Mouse (Mus musculus) CD4-positive naive resting alpha-beta T cell, adult 57 days (primary cell): ENCODE measurements around the gene Rhox3g. TPM values are rescaled to one million over a fixed set of nuclear protein-coding genes. Genes with fewer than 3 reads are reported as not detected.

Experiments
- total RNA-seq: library from RNA; stranded (reverse); gene quantifications from one replicate; pipeline ENCODE4 v1.2.4, GENCODE M21; 2023

Rhox3g gene
- not detected for total RNA-seq

GRCm38 (mm10) chrX:37628512-37628911 lies at the start of gene Rhox3g:
Gene Rhox3g, minus strand, starts transcription at chrX:37628612.

GRCm38 (mm10) chrX:37673177-37673576 lies 44.8 kb upstream of the Rhox3g start, which contains the start of gene Rhox2h:
Gene Rhox2h, minus strand, starts transcription at chrX:37673277.

GRCm38 (mm10) chrX:37668664-37669063 lies 40.3 kb upstream of the Rhox3g start, which contains the start of gene Rhox3h:
Gene Rhox3h, minus strand, starts transcription at chrX:37668764.

GRCm38 (mm10) chrX:37651227-37651626 lies 22.8 kb upstream of the Rhox3g start, which contains the start of gene Rhox4g:
Gene Rhox4g, minus strand, starts transcription at chrX:37651327.

GRCm38 (mm10) chrX:37643370-37643769 lies 15.0 kb upstream of the Rhox3g start, which contains the start of gene Rhox2g:
Gene Rhox2g, minus strand, starts transcription at chrX:37643470.

GRCm38 (mm10) chrX:37607604-37608003 lies 20.8 kb downstream of the Rhox3g start, which contains the start of gene Rhox4f:
Gene Rhox4f, minus strand, starts transcription at chrX:37607704.

DNA sequence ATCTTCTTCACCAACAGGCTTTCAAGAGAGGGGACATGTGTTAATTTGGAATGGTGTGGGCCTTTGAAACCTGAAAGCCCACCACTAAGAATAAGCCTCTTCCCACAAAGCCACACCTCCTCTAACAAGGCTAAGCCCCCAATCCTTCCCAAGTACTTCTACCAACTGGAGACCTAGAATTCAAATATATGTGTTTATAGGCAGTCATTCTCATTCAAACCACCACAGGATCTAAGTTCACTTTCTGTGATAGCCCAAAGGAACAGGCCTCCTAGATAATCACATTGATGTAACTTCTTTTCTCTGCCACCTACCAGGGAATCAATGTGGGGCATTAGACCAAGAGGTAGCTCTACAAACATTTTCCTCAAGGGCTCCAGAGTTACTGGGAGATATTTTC lies 47.7 kb downstream of the Rhox3g start, which contains the start of gene Rhox3f:
Rhox3f (plus strand) TSS at position 301 of the 400 bp plus-strand sequence.

Other genes starting within 250 kb of the Rhox3g start
- gene Rhox3a2, start 248.6 kb downstream of the Rhox3g start, total RNA-seq, result not detected
- gene Rhox4a2, start 237.8 kb downstream of the Rhox3g start, total RNA-seq, result not detected
- gene Rhox2b, start 216.5 kb downstream of the Rhox3g start, total RNA-seq, result not detected
- not detected for gene Rhox4b, start 196.1 kb downstream of the Rhox3g start, total RNA-seq
- gene Rhox2c, start 174.9 kb downstream of the Rhox3g start, total RNA-seq, result not detected
- gene Rhox3c, start 170.0 kb downstream of the Rhox3g start, total RNA-seq, result not detected
- not detected for gene Rhox4c, start 148.3 kb downstream of the Rhox3g start, total RNA-seq
- gene Rhox2d, start 135.2 kb downstream of the Rhox3g start, total RNA-seq, result not detected
- not detected for gene Rhox4d, start 114.3 kb downstream of the Rhox3g start, total RNA-seq
- not detected for gene Rhox2e, start 98.2 kb downstream of the Rhox3g start, total RNA-seq
- not detected for gene Rhox3e, start 86.6 kb downstream of the Rhox3g start, total RNA-seq
- not detected for gene Rhox4e, start 71.2 kb downstream of the Rhox3g start, total RNA-seq
- not detected for gene Rhox2f, start 57.2 kb downstream of the Rhox3g start, total RNA-seq
- not detected for gene Rhox3f, start 47.6 kb downstream of the Rhox3g start, total RNA-seq
- not detected for gene Rhox4f, start 20.9 kb downstream of the Rhox3g start, total RNA-seq
- gene Rhox2g, start 14.9 kb upstream of the Rhox3g start, total RNA-seq, result not detected
- gene Rhox4g, start 22.7 kb upstream of the Rhox3g start, total RNA-seq, result not detected
- not detected for gene Rhox3h, start 40.2 kb upstream of the Rhox3g start, total RNA-seq
- gene Rhox2h, start 44.7 kb upstream of the Rhox3g start, total RNA-seq, result not detected
- not detected for gene Rhox5, start 176.2 kb upstream of the Rhox3g start, total RNA-seq
- gene Rhox6, start 198.3 kb upstream of the Rhox3g start, total RNA-seq, result not detected
- not detected for gene Rhox7a, start 203.1 kb upstream of the Rhox3g start, total RNA-seq